Mouse (Mus musculus): Measurements from ENCODE around the gene Vax2.

DNA sequence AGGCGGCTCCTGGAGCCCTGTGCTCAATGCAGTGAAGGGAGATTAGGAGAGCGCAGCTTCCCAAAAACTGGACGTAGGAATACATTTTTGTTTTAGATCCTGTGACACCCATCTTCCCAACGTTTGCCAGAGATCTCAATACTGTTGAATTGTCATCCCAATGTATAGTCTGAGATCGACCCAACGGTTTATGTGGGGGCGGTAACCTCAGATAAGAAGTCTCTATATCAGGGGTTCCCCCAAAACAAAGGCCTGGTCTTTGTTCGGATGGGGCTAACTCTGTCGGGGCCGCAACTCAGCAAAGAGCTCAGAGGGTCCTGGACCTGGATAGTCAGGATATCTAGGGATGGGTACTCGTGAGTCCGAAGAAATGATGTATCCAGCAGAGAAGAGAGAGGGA, 18.1 kb upstream of the Vax2 start:
- TF ChIP-seq EP300 (IDR thresholded peaks at IDR 0.05; ENCODE audit: low read depth): no peak
- TF ChIP-seq CTCF (IDR thresholded peaks at IDR 0.05; ENCODE audit: low read depth): no peak

Measured in heart, postnatal 0 days (tissue).